Mouse (Mus musculus) T-cell, adult 66 days (primary cell): ENCODE measurements around the gene Nupr1l. TPM values are rescaled to one million over a fixed set of nuclear protein-coding genes. Genes with fewer than 3 reads are reported as not detected.

ENCODE experiments used
- total RNA-seq, 2 experiments: library from RNA; stranded (reverse); gene quantifications; 3 replicates in 1 of 2; 4 replicates in 1 of 2; pipeline ENCODE4 v1.2.4; 2023

The Nupr1l gene
- under 1 TPM; 0.41 to 0.70 TPM for total RNA-seq

DNA sequence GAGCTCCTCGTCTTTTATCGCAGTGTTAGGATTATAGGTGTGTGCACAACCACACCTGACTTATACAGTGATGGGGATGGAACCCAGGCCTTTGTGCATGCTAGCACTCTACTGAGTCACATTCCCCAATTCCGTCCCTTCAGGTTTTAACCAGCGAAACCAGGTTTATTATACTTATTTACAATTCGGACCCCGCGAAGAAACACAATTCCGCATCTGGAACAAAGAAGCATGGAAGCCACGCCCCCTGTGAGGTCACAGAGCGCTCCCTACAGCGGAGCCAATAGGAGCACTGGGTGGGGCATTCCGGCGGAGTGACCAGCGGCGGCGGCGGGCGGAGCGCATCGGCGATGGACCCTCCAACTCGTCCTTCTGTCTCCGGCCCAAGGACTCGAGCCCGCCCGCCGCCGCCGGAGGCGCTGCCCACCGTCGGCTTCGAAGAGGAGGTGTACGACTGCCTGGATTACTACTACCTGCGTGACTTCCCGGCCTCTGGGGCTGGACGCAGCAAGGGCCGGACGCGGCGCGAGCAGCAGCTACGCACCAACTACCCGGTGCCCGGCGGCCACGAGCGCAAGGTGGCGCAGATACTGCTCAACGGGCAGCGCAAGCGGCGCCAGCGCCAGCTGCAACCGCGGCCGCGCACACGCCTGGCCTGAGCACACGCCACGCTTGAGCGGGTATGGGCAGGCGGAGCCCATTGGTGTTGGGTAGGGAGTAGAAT is at the start of gene Nupr1l:
Gene Nupr1l (plus strand): TSS at position 299 of the 724 bp plus-strand sequence.

DNA sequence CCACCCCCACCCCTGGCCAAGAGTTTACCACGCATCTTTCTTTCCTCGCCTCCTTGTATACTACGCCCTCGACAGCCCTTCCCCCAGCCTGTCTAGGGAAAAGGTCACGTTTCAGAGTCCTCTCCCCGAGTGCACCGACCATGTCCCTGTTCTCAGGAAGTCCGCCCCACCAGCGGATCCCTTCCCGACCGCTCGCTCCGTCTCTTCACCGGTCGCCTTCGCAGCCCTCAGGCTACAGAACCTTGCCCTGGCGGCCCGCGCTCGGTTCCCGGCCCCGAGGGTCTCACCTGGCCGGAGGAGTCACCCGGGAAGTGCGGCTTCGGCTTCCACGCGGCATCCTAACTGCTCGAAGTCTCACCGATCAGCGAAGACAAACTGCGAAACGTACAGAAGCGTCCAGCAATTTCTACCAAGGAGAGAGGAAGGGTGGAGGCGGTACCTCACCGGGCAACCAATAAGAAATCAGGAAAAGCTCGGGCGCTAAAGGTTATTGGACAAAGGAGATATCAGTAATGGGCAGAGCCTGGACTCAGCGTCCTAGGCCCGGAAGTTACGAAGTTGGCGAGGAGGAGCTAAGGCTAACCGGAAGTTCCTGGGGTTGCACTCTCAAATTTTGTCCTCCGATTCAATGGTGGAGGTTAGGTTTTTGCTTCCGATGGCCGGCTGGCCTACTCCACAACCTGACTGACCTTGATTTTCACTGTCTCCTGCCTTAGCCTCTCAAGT is 21.3 kb upstream of the Nupr1l start, which contains the start of gene Chchd2:
Gene Chchd2 (minus strand): TSS at position 560 of the 726 bp plus-strand sequence.

GRCm38 (mm10) chr5:129895198-129896088 is 12.9 kb upstream of the Nupr1l start, which contains the start of gene Zbed5:
Gene Zbed5 (plus strand): TSS chr5:129895723.

GRCm38 (mm10) chr5:129898449-129898848 is 9.9 kb upstream of the Nupr1l start, which contains the start of gene Phkg1:
Gene Phkg1 (minus strand): TSS chr5:129898549.

GRCm38 (mm10) chr5:129941495-129942045 is 33.2 kb downstream of the Nupr1l start, which contains the start of gene Vkorc1l1:
Gene Vkorc1l1 (plus strand): TSS chr5:129941970.

Other genes with a start within 250 kb of the Nupr1l start
- gene Zfp11, start 238.4 kb upstream of the Nupr1l start, total RNA-seq, result 1 to 10 TPM; 1.1 to 1.7 TPM
- gene Sept14, start 200.0 kb upstream of the Nupr1l start, total RNA-seq, result not detected
- gene Mrps17, start 193.0 kb upstream of the Nupr1l start, total RNA-seq, result 10 to 100 TPM; 46.5 to 57.2 TPM
- gene Nipsnap2, start 183.5 kb upstream of the Nupr1l start, total RNA-seq, result 10 to 100 TPM; 26.3 to 28.2 TPM
- gene Psph, start 121.1 kb upstream of the Nupr1l start, total RNA-seq, result 10 to 100 TPM; 15.0 to 18.2 TPM
- gene Sumf2, start 61.6 kb upstream of the Nupr1l start, total RNA-seq, result 10 to 100 TPM; 23.9 to 25.2 TPM
- 100 to 1,000 TPM; 153 to 181 TPM for gene Chchd2, start 21.1 kb upstream of the Nupr1l start, total RNA-seq
- gene Zbed5, start 12.8 kb upstream of the Nupr1l start, total RNA-seq, result 1 to 10 TPM; 1.1 to 2.0 TPM
- gene Phkg1, start 10.0 kb upstream of the Nupr1l start, total RNA-seq, result under 1 TPM; 0.39 to 0.76 TPM
- 10 to 100 TPM; 10.3 to 13.7 TPM for gene Vkorc1l1, start 33.4 kb downstream of the Nupr1l start, total RNA-seq
- 10 to 100 TPM; 25.2 to 32.1 TPM for gene Gusb, start 94.5 kb downstream of the Nupr1l start, total RNA-seq
- gene Asl, start 120.7 kb downstream of the Nupr1l start, total RNA-seq, result 10 to 100 TPM; 22.5 to 32.0 TPM
- gene Crcp, start 120.8 kb downstream of the Nupr1l start, total RNA-seq, result 10 to 100 TPM; 25.8 to 28.9 TPM
- gene Tpst1, start 164.8 kb downstream of the Nupr1l start, total RNA-seq, result 1 to 10 TPM; 3.7 TPM
- gene Kctd7, start 236.3 kb downstream of the Nupr1l start, total RNA-seq, result 1 to 10 TPM; 2.4 to 3.9 TPM